In genomic region chr5:24623986-24624821, GRCm38 (mm10) we compare ENCODE assay signal across 8 mouse cellular contexts. TPM values are rescaled to one million over a fixed set of nuclear protein-coding genes. Genes with fewer than 3 reads are reported as not detected.
DNase-seq lines count a peak whose midpoint lies in the region; ATAC-seq and TF ChIP-seq lines count a peak whose summit lies in the region.

Gene Smarcd3, minus strand, starts transcription at chr5:24624411.

- peak; percentile 65; the same call in 1 of the 2 replicates for ATAC-seq in embryonic facial prominence, embryonic 12.5 days (ENCODE audit: insufficient number of reproducible peaks, insufficient read depth, low FRiP score, low TSS enrichment)
- ATAC-seq in kidney, embryonic 16.5 days (ENCODE audit: low FRiP score, low TSS enrichment): peak; percentile 72

- 0 out of 2 replicates have a peak, but pooled peaks cover 10% of the 10 kb centered on the region for H3K4me1 ChIP-seq in embryonic facial prominence, embryonic 12.5 days
- peaks cover 3% of the 10 kb centered on the region; the same call in 1 of the 2 replicates for H3K4me1 ChIP-seq in heart, adult 2 months (ENCODE audit: control insufficient read depth, insufficient read depth, low read length)
- peaks cover 25% of the 10 kb centered on the region for H3K4me1 ChIP-seq in kidney, embryonic 16.5 days (ENCODE audit: insufficient read depth, low read length)

- intact Hi-C loops in heart, adult 2 months (cut with DNase I): no loop called here

- no peak for TF ChIP-seq POLR2A in heart, adult 2 months (IDR thresholded peaks at IDR 0.05; ENCODE audit: insufficient read depth, low read depth, low read length)

- DNase-seq in CD4-positive, CD25-positive, alpha-beta regulatory T cell, adult 2 months (ENCODE audit: low read depth, low spot score): peak; percentile 29
- DNase-seq in adrenal gland, postnatal 10 days: peak; percentile 72
- DNase-seq in heart, adult 2 months: peak; percentile 37 to 40
- peak; percentile 32 for DNase-seq in liver
- DNase-seq in retina, postnatal 7 days (ENCODE audit: low read depth, low spot score): peak; percentile 41
- DNase-seq in spleen, postnatal 4 days (ENCODE audit: low spot score in 2 of 2): no peak

- H3K9ac ChIP-seq in embryonic facial prominence, embryonic 12.5 days: peak within 1 kb of the TSS; percentile 73
- H3K9ac ChIP-seq in heart, adult 2 months (ENCODE audit: low read depth, low read length): peak within 1 kb of the TSS; percentile 41; the same call in 1 of the 2 replicates
- H3K9ac ChIP-seq in kidney, embryonic 16.5 days (replicated peaks; ENCODE audit: low read length): peak within 1 kb of the TSS; percentile 74

- peaks cover 18% of the 10 kb centered on the region for H3K27me3 ChIP-seq in embryonic facial prominence, embryonic 12.5 days
- 0 out of 2 replicates have a peak, but pooled peaks cover 2% of the 10 kb centered on the region for H3K27me3 ChIP-seq in heart, adult 2 months (ENCODE audit: control insufficient read depth, insufficient read depth, low read length)
- H3K27me3 ChIP-seq in kidney, embryonic 16.5 days (ENCODE audit: insufficient read depth, low read length): peaks cover 10% of the 10 kb centered on the region

- no peaks in the 10 kb centered on the region for H3K9me3 ChIP-seq in embryonic facial prominence, embryonic 12.5 days
- no peaks in the 10 kb centered on the region for H3K9me3 ChIP-seq in kidney, embryonic 16.5 days (ENCODE audit: low read length)

- H3K79me2 ChIP-seq in heart, adult 2 months (replicated peaks; ENCODE audit: control insufficient read depth, insufficient read depth, low read length): no peaks in the 10 kb centered on the region

- TF ChIP-seq CTCF in heart, adult 2 months (IDR thresholded peaks at IDR 0.05): no peak

- peak within 1 kb of the TSS; percentile 48 for H3K4me3 ChIP-seq in embryonic facial prominence, embryonic 12.5 days
- H3K4me3 ChIP-seq in heart, adult 2 months: peak within 1 kb of the TSS; percentile 33
- peak within 1 kb of the TSS; percentile 58 for H3K4me3 ChIP-seq in kidney, embryonic 16.5 days (ENCODE audit: low read length)

- TF ChIP-seq EP300 in heart, adult 2 months (IDR thresholded peaks at IDR 0.05; ENCODE audit: insufficient read depth, low read depth, low read length): no peak

- peak within 1 kb of the TSS; percentile 80 for H3K4me2 ChIP-seq in embryonic facial prominence, embryonic 12.5 days (replicated peaks)
- H3K4me2 ChIP-seq in kidney, embryonic 16.5 days (replicated peaks; ENCODE audit: low read depth, low read length): peak within 1 kb of the TSS; percentile 87

- WGBS in embryonic facial prominence, embryonic 12.5 days: 3% methylated on average over 37 of the region's 37 CpGs
- 7% methylated on average over 35 of the region's 37 CpGs for WGBS in heart, adult 2 months
- WGBS in kidney, embryonic 16.5 days: 2% methylated on average over 37 of the region's 37 CpGs

- H3K27ac ChIP-seq in embryonic facial prominence, embryonic 12.5 days: no peak within 1 kb of the TSS
- H3K27ac ChIP-seq in heart, adult 2 months: no peak within 1 kb of the TSS
- no peak within 1 kb of the TSS for H3K27ac ChIP-seq in kidney, embryonic 16.5 days (ENCODE audit: low read length)

- H3K36me3 ChIP-seq in embryonic facial prominence, embryonic 12.5 days: no peaks in the 10 kb centered on the region
- H3K36me3 ChIP-seq in heart, adult 2 months (ENCODE audit: control insufficient read depth, insufficient read depth, low read length): no peaks in the 10 kb centered on the region
- no peaks in the 10 kb centered on the region for H3K36me3 ChIP-seq in kidney, embryonic 16.5 days (ENCODE audit: insufficient read depth, low read length)

RNA-seq across cellular contexts. Expression of gene Smarcd3, which starts in this region (rescaled TPM):
- 10 to 100 TPM; 16.4 to 26.0 TPM for total RNA-seq in adrenal gland, postnatal 10 days (2021)
- polyA plus RNA-seq in embryonic facial prominence, embryonic 12.5 days (2016; fragmentation: Nextera tagmentation; extraction: Ambion mirVana): 73.5 and 74.7 TPM in 2 replicates
- 10 to 100 TPM; 58.7 to 61.8 TPM for total RNA-seq in heart, adult 2 months (2021)
- 60.2 and 61.0 TPM in 2 replicates for polyA plus RNA-seq in heart, adult 2 months (2012; rRNA removed)
- polyA plus RNA-seq in kidney, embryonic 16.5 days (2015; fragmentation: Nextera tagmentation; extraction: Ambion mirVana): 24.5 and 25.0 TPM in 2 replicates

Comparison
In these comparisons a context has a peak if more than half of its experiments do, and no peak if none do; other contexts are left out.
1. DNase-seq: peak in CD4-positive, CD25-positive, alpha-beta regulatory T cell, adult 2 months (single experiment), adrenal gland, postnatal 10 days (single experiment), heart, adult 2 months (2 of 2), liver (single experiment) and retina, postnatal 7 days (single experiment); none in spleen, postnatal 4 days (0 of 2).
2. Peak in every context shown above with its lines, with median percentiles within 50 percentile points of each other: H3K4me3 ChIP-seq and H3K9ac ChIP-seq.